Mouse (Mus musculus) embryo, embryonic 11.5 days (tissue): ENCODE measurements at regions not wholly inside any gene's neighbourhood (a gene's known extent, or its start where the extent isn't known, plus 50 kb on each side); places are given as distances from the start of the nearest gene placed in this dataset.

Source experiments
- DNase-seq: peaks from one replicate; pipeline ENCODE4 v3.0.0-alpha.2; 2012; ENCODE audit warnings: low read depth, low spot score

GRCm38 (mm10) chr12:91995545-91995944 lies 146.6 kb upstream of the Sel1l start:
- no peak for DNase-seq

GRCm38 (mm10) chr12:91986448-91986847 lies 137.5 kb upstream of the Sel1l start:
- no peak for DNase-seq

DNA sequence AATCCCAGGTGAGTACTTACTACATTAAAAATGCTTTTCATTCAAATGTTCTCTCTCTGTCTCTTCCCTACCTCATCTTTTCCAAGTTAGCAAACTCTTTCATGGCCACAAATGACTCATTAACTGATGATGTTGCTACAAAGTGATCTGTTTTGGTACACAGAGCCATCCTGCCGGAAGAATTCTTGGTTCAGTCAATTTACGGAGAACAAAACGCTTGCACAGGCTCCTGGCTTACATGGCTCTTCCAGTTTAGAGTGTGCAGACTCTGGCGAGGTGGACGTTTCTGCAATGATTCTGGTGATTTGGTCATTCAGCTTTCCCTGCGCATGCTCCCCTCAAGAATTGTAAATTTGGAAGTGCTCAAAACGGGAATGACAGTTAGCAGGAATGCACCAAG lies 131.4 kb upstream of the Sel1l start:
- DNase-seq: no peak

GRCm38 (mm10) chr12:91971045-91971444 lies 122.1 kb upstream of the Sel1l start:
- DNase-seq: no peak

DNA sequence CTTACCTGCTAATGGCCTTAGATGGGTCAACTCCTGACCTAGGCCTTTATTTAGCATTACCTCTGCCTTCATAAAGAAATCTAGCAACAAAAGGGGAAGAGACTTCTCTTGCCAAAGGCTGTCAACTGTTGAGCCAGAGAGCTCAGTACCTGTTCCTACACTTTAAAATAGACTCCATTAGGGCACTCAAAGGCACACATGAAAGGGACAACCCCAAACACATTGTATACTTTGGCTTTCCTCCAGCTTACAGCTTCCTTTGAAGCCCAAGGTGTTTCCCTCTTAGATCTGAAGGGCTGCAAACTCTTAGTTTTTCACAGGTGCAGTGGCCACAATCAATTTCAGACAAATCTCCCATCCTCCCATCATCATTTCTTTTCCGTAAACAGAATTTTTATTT lies 117.0 kb upstream of the Sel1l start:
- no peak for DNase-seq

DNA sequence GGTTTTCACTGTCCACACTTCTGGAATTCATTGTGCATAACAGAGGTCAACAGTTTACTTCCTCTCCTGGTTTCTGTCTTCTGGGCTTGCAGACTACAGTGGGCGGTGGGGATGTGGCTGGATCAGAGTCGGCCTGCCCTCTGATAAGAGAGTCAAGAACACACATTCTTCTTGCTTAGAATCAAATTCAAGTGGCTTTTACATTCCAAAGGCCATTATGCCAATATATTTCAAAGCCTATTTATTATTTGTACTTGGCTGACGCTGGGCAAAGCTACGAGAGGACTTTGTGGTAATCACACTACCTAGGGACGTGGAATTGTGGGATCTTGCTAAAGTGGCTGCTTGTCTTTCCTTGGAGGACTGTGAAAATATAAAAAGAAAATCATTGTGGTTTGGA lies 114.3 kb upstream of the Sel1l start:
- no peak for DNase-seq

DNA sequence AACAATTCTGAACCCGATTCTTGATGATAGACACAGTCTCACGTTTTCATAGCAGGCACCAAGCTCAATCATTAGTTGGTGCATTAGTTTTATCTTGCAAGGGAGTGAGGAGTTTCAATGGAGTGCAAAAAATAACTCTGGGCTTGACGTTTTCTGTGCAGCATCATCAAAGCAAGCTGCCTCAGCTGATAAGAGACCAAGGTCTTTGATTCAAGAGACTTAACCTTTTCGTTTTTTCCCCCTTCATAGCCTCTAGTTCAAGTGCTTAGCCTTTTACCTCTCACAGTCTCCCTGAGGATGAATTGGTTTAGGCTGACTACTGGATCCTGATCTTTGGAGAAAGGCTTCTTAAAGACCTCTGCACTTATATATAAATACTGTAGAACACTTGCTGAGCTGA lies 109.1 kb upstream of the Sel1l start:
- DNase-seq: no peak

DNA sequence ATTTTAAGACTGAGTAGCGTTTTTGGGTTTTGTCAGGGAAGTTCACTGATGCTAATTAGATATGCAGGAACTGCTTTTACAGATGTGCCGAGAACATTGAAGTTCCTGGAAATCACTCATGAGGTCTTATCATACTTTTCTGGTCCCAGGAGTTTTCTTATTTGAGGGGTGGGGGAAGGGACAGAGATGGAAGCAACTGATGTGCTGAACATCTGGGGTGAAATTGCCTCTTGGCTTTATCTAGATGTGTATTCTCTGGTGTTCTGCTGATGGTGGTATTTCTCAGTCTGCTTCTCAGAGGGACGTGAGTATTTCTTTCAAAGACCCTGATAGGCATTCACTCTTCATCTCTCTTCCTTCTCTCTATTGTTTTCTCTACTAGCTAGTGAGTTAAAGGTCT lies 107.5 kb upstream of the Sel1l start:
- DNase-seq: no peak

DNA sequence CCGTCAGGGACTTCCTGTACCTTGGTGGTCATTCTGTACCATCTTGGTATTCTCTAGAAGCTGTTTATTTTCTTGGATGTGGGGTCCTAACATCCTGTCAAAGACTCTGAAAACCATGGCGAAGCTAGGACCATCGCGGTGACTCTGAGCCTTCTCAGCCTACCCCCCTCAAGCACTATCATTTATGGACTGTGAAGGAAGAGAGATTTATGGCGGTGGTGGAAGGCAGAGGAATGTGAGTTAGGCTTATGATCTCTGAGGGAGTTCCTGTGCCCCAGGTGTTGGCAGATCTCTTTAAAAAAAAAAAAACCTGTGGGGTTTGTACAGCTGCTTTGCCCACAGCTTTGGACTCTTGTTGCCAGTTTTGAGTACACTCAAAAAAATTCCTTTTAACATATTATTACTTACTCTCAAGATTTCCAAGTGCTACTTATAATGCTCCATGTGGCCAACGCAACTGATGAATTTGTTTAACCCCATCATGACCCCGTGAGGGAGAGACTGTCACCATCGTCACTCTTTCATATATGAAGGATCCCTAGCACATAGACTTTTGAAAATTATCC lies 99.7 kb upstream of the Sel1l start:
- no peak for DNase-seq

GRCm38 (mm10) chr12:91947998-91948397 lies 99.0 kb upstream of the Sel1l start:
- no peak for DNase-seq

DNA sequence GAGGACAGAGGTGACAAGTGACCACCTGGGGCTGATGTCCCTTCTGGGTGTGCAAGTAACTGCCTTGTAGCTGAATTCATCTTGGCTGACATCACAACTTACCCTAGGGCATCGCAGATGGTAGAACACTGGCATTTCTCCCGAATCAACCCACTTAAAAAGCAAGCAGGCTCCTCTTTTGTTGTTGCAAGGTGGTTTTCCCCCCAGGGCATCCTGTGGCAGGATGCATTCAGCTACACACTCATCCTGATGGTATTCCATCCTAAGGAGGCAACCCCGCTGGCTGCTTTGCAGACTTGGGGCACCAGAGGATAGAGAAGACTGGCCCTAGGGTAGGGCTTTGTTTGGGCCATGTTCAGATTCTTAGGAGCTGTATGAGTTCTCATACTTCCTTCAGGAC lies 97.6 kb upstream of the Sel1l start:
- no peak for DNase-seq

GRCm38 (mm10) chr12:91932490-91933361 lies 83.8 kb upstream of the Sel1l start:
- DNase-seq: no peak

GRCm38 (mm10) chr12:91931586-91931985 lies 82.6 kb upstream of the Sel1l start:
- DNase-seq: no peak

GRCm38 (mm10) chr12:91929386-91930054 lies 80.6 kb upstream of the Sel1l start:
- no peak for DNase-seq

- no peak for DNase-seq
Observed at GRCm38 (mm10) chr12:91927576-91927975, 78.6 kb upstream of the Sel1l start.

DNA sequence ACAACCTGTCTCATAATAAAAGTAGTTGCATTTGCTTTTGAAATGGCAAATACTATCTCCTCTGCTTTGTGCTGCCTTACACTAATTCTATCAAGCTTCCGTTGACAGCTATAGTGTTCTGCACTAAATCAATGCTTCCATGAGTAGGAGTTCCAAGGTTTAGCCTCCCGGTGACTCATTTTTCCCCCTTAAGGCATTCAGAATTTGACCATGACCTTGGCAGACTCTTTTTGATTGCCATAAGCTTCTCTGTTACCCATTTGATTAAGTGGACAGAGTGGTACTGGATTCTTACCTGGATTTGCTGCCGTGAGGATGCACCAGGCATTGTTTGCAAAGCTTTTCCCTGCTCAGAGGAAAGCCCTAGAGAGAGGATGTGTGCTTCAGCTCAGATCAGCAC lies 66.5 kb upstream of the Sel1l start:
- no peak for DNase-seq

DNA sequence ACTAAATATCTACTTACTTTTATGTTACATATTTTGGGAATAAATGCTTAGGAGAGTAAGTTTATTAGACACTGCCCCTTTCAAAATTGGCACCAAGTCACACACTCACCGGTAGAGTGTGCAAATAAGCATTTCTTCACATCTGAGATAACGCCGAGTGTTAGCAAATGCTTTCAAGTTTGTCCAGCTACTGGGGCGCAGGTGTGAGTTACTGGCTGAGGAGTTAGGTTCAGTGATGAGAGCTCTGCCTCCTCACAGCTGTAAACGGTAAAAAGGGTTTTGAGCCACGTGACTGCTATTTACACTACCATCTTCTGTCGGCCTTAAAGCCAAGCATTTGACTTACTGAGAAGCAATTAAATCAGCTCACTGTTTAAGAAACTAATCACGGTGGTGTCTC lies 61.6 kb upstream of the Sel1l start:
- no peak for DNase-seq
